Mouse (Mus musculus) cerebellum, adult 18-20 months (tissue): ENCODE results near the gene Mrpl12.

Experiments used
- DNase-seq, 2 experiments: peaks; one replicate each; pipeline ENCODE4 v3.0.0; 2021

Mrpl12 gene

GRCm38 (mm10) chr11:120484265-120484981 lies at the start of gene Mrpl12:
Mrpl12 (plus strand) TSS chr11:120484613.
- peak; percentile 91 to 92 for DNase-seq

GRCm38 (mm10) chr11:120437152-120437856 lies 47.1 kb upstream of the Mrpl12 start, which contains the start of gene Nploc4:
Nploc4 (minus strand) TSS chr11:120437708.
- DNase-seq, result peak; percentile 77 to 91

DNA sequence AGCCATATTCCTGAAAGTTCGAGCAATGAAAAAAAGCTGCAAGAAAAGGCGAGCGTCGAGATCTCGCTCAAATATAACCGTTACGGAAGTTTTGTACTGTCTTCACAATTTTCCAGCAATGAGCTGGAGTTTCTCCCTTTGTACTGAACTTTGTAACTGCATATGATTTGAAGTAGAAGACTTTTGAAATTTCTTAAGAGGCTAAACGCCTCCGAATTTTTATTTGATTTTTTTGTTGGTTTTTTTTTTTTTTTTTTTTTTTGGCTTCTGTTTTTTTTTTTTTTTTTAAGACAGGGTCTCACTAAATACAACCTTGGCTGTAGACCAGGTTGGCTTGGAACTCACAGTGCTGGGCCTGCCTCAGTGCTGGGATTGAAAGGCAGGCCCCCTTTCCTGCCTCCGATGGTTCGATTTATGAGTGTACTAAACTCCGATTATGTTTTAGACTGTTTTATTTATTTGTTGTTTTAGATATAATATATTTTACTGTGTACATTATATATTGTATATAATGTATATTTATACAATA lies 46.5 kb upstream of the Mrpl12 start:
- no peak for DNase-seq

- DNase-seq, result no peak
These were observed 42.1 kb upstream of the Mrpl12 start, which contains the start of gene Tspan10 for GRCm38 (mm10) chr11:120442344-120442743. Tspan10 (plus strand) TSS chr11:120442644.

DNA sequence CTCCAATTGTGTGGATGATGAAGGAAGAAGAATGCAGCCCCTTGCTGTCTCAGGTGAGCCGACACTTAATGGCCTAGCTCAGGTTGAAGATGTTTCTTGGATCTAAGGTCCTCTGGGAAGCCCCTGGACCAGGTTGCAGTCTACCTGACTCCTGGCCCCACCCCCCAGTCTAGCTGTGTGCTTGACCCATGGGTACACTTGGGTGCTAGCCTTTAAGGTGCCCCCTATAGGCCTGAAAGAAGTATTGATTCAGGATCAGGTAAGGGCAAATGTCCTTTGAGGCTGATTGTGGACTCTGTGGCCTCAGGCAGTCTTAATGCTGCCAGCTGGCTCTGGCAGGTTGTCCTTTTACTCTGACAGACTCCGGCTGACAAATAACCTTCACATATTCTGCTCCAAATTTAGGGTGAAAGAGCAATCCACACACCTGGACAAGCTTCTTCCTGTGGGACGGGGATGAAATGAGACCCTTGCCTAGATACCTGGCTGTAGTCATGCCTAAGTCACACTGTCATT lies 41.6 kb upstream of the Mrpl12 start:
- DNase-seq, result no peak

GRCm38 (mm10) chr11:120444106-120444505 lies 40.3 kb upstream of the Mrpl12 start:
- DNase-seq, result no peak

- DNase-seq, result no peak
These were observed 38.9 kb upstream of the Mrpl12 start for GRCm38 (mm10) chr11:120445475-120445874.

DNA sequence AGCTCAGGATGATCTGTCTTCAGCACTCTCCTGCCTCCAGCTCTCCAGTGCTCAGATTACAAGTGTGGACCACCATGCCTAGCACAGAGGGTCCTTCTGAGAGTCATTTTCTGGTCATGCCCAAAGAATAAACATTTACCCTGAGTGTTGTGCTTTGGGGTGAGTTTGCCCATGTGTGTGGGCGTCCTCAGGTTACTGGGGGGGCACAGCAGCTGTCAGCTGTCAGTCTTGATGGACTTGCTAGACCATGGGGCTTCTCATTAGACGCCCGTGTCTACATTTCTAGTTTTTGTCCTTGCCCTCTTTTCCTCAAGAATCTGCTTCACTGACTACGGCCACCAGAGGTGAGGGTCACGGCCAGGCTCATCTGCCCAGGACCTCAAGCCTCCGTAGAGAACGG lies 37.2 kb upstream of the Mrpl12 start:
- no peak for DNase-seq

- DNase-seq, result no peak
These were observed 32.2 kb upstream of the Mrpl12 start for GRCm38 (mm10) chr11:120452246-120452645.

DNA sequence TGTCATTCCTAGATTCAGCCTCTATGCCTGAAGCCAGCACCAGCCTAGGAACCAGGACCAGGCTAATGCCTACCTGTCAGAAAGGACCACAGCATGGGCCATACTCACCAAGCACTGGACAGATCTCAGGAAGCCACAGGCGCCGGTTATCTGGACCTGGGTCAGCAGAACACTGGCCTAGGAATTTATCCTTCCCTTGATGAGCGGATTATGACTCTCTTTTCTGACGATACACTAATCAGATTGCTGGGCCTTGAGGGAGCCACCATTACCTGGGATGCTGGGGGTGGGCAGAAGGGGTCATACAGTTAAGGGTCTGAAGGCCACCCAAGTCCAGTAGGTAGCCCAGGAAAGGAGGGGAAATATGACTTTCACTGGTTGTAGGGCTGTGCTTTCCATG lies 31.1 kb upstream of the Mrpl12 start, which contains the start of gene Pde6g:
Pde6g (minus strand) TSS at position 195 of the 400 bp plus-strand sequence.
- DNase-seq, result no peak

DNA sequence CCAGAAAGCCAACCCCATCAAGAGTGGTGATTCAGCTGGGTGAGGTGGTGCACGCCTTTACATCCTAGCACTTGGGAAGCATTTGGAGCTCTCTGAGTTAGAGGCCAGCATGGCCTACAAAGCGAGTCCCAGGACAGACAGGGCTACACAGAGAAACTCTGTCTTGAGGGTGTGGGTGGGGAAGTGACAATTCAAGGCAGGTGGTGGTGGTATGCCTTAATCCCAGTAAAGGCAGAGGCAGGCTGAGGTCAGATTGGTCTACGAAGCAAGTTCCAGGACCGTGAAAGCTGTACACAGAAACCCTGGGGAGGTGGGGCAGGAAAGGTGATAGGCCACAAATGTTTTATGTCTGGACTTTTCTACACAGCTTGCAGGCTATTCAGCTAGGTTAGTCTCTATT lies 29.4 kb upstream of the Mrpl12 start:
- DNase-seq, result no peak

- DNase-seq, result no peak
These were observed 29.0 kb upstream of the Mrpl12 start for GRCm38 (mm10) chr11:120455413-120455812.

GRCm38 (mm10) chr11:120457370-120457769 lies 27.0 kb upstream of the Mrpl12 start:
- no peak for DNase-seq

- peak; percentile 78 to 79 for DNase-seq
These were observed 26.4 kb upstream of the Mrpl12 start, which contains the start of the genes Oxld1 and Ccdc137 for GRCm38 (mm10) chr11:120457772-120458751. Oxld1 (minus strand) TSS chr11:120458068. Ccdc137 (plus strand) TSS chr11:120458115.

- DNase-seq, result no peak
These were observed 25.4 kb upstream of the Mrpl12 start for GRCm38 (mm10) chr11:120458847-120459597.

DNA sequence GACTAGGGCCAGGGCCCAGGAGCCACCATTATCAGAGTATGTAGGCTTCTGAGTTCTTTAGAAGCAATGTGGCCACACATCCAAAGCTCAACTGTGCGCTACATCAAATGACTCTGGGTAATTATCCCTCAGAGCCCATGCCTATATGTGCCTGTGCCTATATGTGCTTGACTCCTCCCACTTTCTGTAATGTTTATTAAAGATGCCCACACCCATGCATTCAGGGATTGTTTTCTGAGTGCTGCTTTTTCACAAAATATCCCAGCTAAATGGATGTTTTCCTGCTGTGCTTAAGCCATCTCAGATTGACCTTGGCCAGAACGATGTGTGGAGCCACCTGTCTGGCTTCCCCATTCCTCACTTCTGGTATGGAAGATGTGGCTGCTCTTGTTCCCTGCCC lies 20.9 kb upstream of the Mrpl12 start:
- no peak for DNase-seq

- DNase-seq, result no peak
These were observed 20.0 kb upstream of the Mrpl12 start for GRCm38 (mm10) chr11:120464365-120464764.

DNA sequence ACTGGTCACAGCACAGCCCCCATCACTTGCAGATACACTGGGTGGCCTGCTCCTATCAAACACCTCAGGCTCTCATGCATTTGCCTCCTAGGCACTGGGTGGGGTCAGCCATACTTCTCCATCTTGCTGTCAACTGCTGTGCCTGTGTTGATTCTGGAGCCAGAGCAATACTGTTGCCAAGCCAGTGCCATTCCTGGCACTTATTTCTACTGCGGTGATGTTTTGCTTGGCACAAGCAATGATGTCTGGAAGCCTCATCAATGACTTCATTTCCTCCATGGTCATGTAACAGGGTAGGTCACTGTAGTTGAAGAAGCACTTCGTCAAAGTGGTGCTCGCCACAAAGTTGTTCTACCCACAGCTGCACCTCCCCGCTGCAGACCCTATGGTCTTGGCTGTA lies 18.9 kb upstream of the Mrpl12 start:
- no peak for DNase-seq

DNA sequence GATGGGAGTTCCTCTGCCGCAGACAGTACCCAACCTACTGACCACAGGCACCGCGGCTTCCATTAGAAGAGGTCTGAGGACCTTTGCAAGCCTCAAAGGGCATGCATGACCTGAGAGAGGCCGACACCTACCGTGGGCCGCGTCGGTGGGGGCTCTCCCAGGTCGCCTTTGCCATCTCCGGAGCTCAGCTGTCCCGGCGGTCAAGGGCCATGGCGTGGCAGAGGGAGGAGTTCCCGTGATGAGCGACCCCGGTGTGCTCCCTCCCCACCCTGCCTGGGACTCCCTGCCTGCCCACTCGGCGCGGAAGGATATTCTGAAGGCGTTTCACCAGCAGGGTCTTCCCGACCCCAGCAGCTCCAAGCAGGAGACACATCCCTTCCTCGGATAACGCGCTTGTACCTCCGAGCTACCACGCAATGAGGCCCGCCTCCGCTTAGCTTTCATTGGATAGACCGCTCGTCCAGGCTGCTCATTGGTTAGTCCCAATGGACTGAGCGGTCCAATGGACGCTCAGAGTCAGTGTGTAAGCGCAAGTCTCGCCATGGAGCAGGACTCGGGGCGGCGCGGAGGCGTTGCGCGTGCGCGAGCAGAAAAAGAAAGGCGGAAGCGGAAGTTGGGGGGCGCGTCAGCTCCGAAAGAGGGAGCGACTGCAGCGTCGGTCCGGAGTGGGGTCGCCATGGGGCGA lies 17.2 kb upstream of the Mrpl12 start, which contains the start of gene Arl16:
Arl16 (minus strand) TSS at position 557 of the 685 bp plus-strand sequence.
- peak; percentile 93 to 96 for DNase-seq

- DNase-seq, result no peak
These were observed 16.7 kb upstream of the Mrpl12 start for GRCm38 (mm10) chr11:120467736-120468092.

DNA sequence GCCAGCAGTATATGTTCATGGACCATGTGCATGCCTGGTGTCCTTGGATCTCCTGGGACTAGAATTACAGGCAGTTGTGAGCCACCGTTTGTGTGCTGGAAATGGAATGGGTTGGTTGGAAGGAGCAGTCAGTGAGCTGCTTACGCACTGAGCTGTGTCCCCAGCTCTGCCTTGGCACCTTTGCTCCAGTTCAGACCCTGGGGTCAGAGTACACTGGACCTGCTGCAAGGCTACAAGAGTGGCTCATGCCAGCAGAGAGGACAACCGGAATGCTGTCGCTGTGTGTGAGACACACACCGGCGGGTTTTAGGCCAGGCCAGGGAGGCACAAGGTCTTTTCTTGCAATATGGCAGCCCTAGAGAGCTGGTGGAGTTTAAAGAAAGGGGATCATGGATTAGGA lies 12.4 kb upstream of the Mrpl12 start:
- no peak for DNase-seq
